Mouse (Mus musculus) naive thymus-derived CD4-positive, alpha-beta T cell, adult 2 months (primary cell): ENCODE results near the gene Gm45837.
A peak's percentile ranks its signal among the peaks of the same experiment; 100 is the strongest.

Experiments used
- DNase-seq: peaks from one replicate; pipeline ENCODE4 v3.0.0-alpha.2; 2011; ENCODE audit warnings: low read depth

Gene Gm45837

DNA sequence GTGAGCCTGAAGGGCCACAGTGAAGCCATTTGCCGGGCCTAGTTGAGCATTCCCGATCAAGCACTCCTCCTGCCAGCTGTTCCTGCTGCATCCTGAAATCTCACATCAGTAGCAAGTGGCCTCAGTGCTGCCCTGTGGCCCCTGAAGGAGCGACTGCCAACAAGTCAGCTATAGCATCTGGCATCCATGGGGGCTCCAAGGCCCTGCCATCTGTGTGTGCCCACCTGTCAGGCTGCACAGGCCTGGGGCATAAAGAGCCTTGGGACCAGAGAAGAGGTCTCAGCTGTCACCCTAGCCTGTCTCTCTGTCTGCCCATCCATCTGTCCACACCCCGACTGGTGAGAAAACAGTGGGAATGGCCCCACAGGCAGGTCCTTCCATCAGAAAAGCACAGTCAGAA lies 54.2 kb downstream of the Gm45837 start:
- DNase-seq = no peak

DNA sequence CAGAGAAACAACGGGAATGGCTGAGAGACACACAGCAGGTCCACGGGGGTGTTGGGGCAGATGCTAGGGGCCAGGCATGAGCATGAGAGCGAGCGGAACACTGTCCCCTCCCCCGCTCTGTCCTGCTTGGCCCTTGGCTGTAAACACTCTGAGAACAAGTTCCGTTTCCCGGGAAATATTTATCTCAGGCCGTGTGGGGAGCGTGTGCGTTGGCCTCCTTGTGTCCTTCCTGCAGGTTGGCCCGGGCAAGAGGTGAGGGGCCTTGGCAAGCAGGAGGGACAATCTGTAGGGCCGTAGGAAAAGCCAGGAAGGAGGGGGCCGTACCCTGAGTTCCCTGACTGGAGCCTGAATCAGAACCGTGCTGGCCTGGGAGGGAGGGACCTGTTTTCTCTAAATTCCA lies 54.7 kb downstream of the Gm45837 start:
- DNase-seq = no peak

- no peak for DNase-seq
These were observed 55.3 kb downstream of the Gm45837 start for GRCm38 (mm10) chr7:101465850-101466580.

DNA sequence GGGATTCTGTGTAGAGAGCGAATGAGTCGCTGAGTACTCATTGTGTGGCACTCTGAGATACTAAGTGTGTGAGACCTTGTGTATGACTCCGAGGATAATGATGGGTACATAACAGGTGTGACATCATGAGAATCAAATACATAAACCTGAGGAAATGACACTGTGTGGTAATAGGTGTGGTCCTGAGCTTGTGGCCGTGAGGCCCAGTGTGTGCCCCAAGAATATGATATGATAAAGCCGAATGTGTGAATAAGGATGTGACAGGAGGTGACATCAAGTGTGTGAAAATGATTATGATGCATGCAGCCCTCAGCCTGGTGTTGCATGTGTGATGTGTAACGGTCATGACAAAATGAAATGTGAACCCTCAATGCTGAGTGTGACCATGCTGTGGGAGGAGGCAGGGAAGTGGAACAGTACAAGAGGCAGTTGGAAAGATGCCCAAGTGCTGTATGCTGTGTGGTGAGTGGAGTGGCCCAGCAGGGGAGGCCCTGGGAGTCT lies 55.9 kb downstream of the Gm45837 start:
- peak; percentile 86 for DNase-seq

DNA sequence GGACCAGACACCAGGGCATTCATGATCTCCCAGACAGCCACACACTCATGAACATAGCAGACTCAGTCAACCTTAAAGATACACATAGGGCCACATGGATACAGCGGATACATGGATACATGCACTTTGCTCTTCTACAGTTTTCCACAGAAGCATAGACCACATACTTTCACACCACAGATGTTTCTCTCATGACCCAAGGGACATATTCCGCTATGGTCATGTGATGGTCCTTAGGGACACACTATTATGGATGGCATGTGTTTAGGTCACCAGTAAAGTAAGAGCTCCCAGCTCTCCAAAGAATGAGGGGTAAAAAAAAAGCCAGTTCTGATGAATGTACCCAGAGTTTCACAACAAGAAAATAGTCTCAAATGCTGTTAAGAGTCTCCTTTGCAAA lies 60.7 kb downstream of the Gm45837 start:
- no peak for DNase-seq

DNA sequence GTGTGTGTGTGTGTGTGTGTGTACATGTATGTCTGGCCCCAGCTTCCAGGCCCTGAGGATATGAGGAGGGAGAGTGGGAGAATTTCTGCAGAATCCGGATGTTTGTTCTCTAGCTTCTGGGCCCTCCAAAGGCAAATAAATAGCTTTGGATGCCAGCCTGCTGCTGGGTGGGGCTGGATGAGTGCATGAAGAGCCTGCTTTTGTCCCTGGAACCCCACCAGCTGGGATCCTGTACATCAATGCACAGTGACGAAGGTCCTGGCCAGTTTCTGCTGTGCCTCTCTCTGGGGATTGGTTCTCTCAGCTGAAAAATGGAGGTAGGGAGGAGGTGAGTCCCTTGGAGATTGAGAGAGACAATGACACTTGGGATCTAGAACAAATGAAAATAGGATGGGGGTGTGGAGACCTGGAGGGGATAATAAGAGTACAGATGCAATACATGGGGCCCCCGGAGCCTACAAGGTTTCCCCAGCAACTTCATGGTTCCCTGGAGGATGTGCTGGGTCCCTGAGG lies 61.3 kb downstream of the Gm45837 start:
- no peak for DNase-seq

DNA sequence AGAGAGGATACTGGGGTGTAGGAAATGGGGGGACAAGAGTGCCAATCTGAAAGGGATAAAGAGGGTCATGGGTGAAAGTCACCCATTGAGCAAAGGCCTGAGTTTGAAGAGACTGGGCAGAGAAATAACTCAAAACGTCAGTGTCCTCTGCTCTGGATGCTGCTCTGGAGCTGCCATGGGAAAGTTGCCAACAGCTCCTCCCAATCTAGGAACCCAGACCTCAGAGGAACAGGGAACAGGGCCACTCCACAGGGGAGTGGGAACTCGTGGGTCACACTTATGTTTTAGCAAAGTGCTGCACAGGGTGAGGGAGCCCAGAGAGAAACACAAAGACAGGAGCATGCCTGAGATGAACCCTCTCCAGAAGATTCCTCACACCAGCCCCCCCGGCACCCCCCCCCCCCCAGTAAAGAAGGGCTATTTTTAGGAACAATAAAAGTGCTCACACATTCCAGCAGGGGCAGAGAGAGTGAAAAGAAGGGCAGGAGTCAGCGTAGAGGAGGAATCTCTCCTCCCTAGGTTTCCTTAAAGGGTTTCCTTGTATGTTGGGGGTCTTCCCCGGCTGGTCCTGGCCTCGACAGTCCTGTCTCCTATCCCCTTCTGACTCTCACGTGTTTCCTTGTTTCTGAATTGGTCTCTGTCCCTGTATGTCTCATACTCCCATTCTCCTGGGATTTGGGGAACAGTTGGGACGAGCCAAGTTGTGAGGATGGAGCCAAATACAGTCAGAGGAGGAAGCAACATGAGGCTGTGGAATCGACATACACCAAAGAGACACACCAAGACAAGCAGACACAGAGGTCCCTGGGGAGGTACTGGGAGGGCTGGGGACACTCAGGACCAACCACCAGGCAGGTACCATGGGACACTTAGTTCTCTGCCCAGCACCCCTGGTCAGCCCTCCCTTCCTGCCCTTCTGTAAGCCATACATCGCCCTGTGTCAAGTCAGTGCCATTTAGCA lies 62.2 kb downstream of the Gm45837 start:
- DNase-seq = no peak

DNA sequence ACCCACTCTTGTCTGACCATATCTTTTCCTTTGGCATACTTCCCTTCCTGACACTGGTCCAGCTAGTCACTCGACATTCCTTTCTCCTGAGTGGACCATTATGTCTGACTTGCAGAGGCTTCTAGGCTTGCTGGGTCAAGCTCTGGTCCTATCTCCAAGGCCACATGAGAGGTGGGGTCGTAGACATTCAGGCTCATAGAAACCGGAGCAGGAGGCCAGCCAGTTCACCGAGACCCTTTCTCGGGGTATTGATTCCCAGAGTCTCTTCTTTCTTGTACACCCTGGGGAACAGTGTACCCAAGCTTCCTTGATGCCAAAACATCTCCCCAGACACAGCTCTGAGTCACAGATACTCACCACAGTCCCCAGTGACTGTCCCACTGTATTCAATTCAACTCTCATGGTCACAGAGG lies 63.7 kb downstream of the Gm45837 start:
- no peak for DNase-seq

GRCm38 (mm10) chr7:101476028-101476427 lies 65.3 kb downstream of the Gm45837 start:
- DNase-seq = no peak

DNA sequence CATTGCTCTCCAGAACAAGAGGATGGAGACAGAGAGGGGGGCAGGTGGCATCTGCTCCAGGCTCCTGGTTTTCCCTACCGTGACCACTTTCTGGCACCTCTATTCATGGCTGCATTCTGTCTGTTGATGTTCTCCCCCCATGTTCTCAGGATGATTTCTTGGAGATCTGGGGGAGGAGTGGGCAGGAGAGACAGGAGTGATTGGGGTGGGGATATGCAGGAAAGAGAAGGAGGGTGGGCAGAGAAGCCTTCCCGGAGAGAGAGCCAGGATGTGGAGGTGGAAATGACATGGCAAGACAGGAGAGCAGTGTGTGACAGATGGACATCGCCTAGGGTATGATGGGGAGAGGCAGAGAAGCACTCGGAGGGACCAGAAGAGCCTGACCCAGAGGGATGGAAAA lies 65.8 kb downstream of the Gm45837 start:
- no peak for DNase-seq

DNA sequence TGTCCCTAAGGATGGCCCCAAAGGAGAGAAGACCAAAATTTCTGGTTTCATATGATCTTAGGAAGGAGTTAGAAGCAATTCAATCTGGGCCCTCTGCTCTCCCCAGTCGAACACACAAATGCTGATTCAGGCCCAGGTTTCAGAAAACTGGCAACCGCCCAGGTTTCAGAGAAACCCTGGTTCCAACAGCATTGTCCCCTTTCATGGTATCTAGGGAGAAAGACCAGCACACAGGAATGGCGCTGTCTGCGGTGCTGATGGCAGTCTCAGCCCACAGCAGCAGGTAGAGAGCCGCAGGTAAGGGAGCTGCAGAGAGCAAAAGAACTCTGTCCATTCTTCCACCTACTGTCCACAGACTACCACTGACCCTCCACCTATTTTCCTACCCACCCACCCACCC lies 66.5 kb downstream of the Gm45837 start:
- DNase-seq = no peak

DNA sequence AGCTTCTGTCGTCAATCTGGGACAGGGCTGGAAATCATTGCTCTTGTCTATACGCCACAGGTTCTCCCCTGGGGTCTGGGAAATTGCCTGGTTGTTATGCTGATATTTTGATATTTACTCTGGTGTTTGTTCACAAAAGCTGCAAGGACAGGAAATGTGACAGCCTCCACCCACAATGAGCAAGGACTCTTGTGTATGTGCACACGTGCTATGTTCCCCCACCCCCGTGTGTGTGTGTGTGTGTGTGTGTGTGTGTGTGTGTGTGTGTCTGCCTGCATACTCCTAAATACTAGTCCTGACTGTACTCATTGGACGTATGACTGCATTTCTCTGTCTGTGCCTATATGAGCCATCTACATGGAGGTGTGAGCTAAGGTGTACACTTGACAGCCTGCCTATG lies 67.4 kb downstream of the Gm45837 start:
- DNase-seq = peak; percentile 59

- DNase-seq = no peak
These were observed 69.2 kb downstream of the Gm45837 start for GRCm38 (mm10) chr7:101479841-101480240.

DNA sequence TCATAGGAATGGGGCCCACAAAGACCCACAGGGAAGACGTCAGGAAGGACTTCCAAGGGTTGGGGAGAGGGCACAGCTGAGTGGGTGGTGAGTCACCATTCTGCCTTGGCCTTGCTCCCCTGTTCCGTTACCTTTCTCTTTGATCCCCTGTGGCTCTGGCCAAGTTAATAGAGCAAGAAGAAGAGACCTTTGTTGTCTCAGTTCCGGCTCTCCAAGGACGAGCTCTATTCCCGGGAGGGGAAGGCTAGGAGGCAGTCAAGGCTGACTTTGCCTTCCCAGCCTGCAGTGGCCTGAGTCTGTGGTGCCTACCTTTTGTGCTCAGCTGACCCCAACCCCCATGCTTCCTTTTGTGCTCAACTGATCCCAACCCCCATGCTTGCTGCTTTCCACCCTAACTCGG lies 70.0 kb downstream of the Gm45837 start:
- no peak for DNase-seq

DNA sequence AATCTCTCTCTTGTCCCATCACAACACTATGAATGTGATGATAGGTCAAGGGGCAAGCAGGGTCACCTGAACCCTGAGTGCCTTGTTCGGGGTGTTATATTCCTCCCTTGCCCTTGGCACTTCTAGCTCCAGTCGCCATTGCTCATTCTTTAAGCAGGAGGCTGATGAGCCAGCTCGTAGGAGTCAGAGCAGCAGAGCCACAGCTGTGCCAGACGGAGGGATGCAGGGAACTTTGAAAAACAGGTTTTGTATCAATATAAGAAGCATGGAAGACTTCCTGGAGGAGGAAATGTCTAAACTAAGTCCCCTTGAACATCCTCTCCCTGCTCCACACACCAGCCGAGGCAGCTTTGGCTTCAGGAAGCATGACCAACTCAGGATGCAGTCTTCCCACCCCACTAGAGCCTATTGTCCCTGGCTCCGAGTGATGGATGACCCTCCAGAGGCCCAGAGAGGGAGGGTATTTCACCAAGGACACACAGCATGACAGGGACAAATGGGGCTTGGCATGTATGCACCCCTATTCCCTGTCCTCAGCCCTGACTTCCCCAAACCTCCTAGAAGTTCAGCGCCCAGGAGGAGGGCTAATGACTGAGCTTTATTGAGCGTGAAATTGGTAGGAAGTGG lies 71.3 kb downstream of the Gm45837 start:
- DNase-seq = no peak

DNA sequence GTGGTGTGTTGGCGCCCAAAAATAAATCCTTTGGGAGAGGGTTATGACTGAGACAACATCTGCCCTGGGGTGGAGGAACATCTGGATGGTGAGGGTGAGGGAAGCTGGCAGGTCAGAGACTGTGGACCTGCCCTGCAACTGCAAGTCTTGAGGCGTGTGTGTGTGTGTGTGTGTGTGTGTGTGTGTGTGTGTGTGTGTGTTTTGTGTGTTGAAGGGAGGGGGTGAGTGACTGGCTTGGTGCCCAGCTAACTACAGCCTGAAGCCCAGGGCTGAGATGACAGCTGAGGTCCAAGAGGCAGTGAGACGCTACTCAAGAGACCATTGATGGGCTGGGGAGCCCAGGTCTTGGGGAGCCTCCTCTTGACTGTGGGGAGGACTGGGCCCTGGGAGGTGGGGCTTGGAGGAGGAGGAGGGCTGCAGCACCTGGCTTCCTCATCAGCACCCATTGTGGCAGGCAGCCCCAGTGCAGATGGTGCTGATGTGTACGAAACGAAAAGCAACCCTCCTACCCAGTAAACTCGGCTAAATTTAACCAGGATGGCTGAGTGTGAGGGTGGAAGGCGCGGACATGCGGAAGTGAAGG lies 71.9 kb downstream of the Gm45837 start:
- no peak for DNase-seq

DNA sequence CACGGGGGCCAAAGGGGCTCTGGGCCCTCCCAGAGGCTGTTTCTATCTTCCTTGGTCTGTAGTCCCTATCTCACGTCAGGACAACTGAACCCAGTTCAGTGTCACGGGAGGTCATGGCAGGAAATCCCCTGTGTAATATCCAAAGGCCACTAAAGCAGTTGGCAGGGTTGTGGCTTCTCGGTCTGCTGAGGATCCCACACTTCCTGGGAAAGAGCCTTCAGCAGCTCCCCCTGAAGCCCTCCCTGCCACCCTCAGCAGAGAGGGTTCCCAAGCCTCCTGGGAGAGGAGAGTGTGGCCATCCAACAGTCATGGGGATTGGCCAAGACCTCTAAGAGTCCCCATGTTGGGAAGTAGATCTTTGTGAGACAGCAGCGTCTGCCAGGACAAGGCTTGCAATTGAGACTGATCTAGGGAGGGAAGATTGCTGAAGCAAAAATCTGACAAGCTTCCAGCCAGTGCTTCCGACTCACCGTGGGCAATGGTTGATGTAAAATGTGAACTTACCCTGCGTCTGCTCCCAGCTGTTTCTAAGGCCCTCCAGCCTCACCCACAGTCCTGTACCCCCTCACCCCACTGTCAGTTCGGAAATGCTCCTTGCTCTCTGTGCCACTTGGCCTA lies 72.9 kb downstream of the Gm45837 start:
- DNase-seq = no peak

GRCm38 (mm10) chr7:101487102-101487501 lies 76.4 kb downstream of the Gm45837 start:
- DNase-seq = no peak

- no peak for DNase-seq
These were observed 80.3 kb downstream of the Gm45837 start for GRCm38 (mm10) chr7:101490952-101491351.

DNA sequence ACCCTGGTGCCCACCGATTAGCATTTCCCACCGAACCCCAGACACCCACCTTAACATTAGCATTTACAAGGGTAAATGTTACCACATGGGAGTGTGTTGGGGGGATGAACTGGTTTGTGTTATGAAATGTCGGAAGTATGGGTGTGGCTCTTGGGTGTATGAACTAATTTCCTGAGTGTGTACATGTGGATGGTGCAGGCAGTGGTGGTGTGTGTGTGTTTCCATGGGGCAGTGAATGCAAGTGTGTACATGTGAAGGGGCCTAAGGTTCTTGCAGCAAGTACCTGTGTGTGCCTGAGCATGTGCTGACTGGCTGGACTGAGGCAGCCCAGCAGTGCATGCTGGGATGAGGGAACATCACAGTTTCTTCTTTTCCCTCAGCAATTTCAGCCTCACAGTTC lies 87.7 kb downstream of the Gm45837 start:
- DNase-seq = no peak

DNA sequence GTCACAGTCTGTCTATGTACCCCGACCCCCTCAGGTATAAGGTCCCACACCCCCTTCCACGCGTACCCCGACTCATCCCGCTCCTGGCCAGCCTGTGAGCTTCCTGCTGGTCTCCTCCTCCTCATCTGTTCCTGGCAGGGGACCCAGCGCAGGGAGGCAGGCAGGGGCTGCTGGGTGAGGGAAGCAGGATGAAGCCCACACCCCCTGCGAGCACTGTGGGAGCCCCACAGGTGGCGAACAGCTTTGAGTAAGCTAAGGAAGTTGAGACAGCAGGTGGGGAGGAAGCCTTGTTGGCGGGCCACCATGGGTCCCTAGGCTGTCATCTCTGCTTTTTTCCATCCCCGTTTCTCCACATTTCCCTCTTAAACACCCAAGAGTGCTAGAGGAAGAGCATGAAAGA lies 88.6 kb downstream of the Gm45837 start:
- no peak for DNase-seq

- no peak for DNase-seq
These were observed 89.0 kb downstream of the Gm45837 start for GRCm38 (mm10) chr7:101499701-101500100.
